Mouse (Mus musculus) heart, embryonic 11.5 days (tissue): ENCODE results near the gene Nes. TPM values are rescaled to one million over a fixed set of nuclear protein-coding genes. Genes with fewer than 3 reads are reported as not detected.

ENCODE experiments used
- ATAC-seq: fragments of 200-750 bp; cut with Nextera tagmentation; replicated peaks from 2 replicates; pipeline ENCODE4 v1.8.0; 2017; ENCODE audit warnings: moderate library complexity; ENCODE audit not compliant: insufficient number of reproducible peaks, low FRiP score, low TSS enrichment
- H3K27ac ChIP-seq: fragments of 300-500 bp; sonication (generic); 2 replicates; pipeline ENCODE4 v1.5.1; 2014; ENCODE audit warnings: mild to moderate bottlenecking, low read depth, low read length
- H3K27me3 ChIP-seq: fragments of 300-500 bp; sonication (generic); 2 replicates; pipeline ENCODE4 v1.6.1; 2014; ENCODE audit warnings: mild to moderate bottlenecking, low read length, mixed read lengths; ENCODE audit not compliant: control insufficient read depth, insufficient read depth
- H3K36me3 ChIP-seq: fragments of 300-500 bp; sonication (generic); 2 replicates; pipeline ENCODE4 v1.6.1; 2014; ENCODE audit warnings: mild to moderate bottlenecking, low read length, moderate library complexity, mixed read lengths; ENCODE audit not compliant: control insufficient read depth, insufficient read depth
- H3K4me1 ChIP-seq: fragments of 300-500 bp; sonication (generic); 2 replicates; pipeline ENCODE4 v1.6.1; 2014; ENCODE audit warnings: low read length; ENCODE audit not compliant: control insufficient read depth, insufficient read depth
- H3K4me2 ChIP-seq: fragments of 300-500 bp; sonication (generic); 2 replicates; pipeline ENCODE4 v1.6.1; 2014; ENCODE audit warnings: mild to moderate bottlenecking, moderate library complexity
- H3K4me3 ChIP-seq: fragments of 300-500 bp; sonication (generic); 2 replicates; pipeline ENCODE4 v1.5.1; 2014; ENCODE audit warnings: low read depth, low read length
- H3K9ac ChIP-seq: fragments of 300-500 bp; sonication (generic); 2 replicates; pipeline ENCODE4 v1.6.1; 2014; ENCODE audit warnings: mild to moderate bottlenecking, low read depth, low read length, moderate library complexity
- H3K9me3 ChIP-seq: fragments of 300-500 bp; sonication (generic); replicated peaks from 2 replicates; pipeline ENCODE4 v1.6.1; 2016; ENCODE audit warnings: low read length; ENCODE audit not compliant: control insufficient read depth
- WGBS: fragments of 180-500 bp; shearing (Covaris S2); extraction: QIAGEN DNeasy Blood & Tissue Kit; methylation state at CpG from one replicate; pipeline ENCODE4 v1.1.7; 2014; ENCODE audit not compliant: insufficient replicate concordance; 5-methylcytosine and 5-hydroxymethylcytosine counted together
- polyA plus RNA-seq: library from polyadenylated mRNA; unstranded; fragments of >200 nt; fragmentation: Nextera tagmentation; extraction: Ambion mirVana; gene quantifications from 2 replicates; pipeline ENCODE4 v1.2.1, GENCODE M21; 2014

Nes gene
- polyA plus RNA-seq, 1 experiment from 2014 or later = 15.1 TPM

GRCm38 (mm10) chr3:87973593-87974380 lies 2.9 kb downstream of the Nes start:
- H3K9me3 ChIP-seq = no peaks in the 10 kb centered on the region

GRCm38 (mm10) chr3:87974381-87974987 lies 3.6 kb downstream of the Nes start:
- peaks cover 6% of the 10 kb centered on the region; the same call in 1 of the 2 replicates for H3K36me3 ChIP-seq
- 22% methylated on average over 12 of the region's 12 CpGs for WGBS
- H3K4me3 ChIP-seq = peak overlapping the region; percentile 67
- peaks cover 19% of the 10 kb centered on the region for H3K27me3 ChIP-seq
- no peaks in the 10 kb centered on the region for H3K9me3 ChIP-seq
- H3K9ac ChIP-seq = peak overlapping the region; percentile 58
- H3K4me2 ChIP-seq = peak overlapping the region; percentile 95
- ATAC-seq = no peak
- no peak overlapping the region for H3K27ac ChIP-seq
- peaks cover 39% of the 10 kb centered on the region for H3K4me1 ChIP-seq

More at GRCm38 (mm10) chr3:87973593-87974380, 2.9 kb downstream of the Nes start:
- H3K4me3 ChIP-seq = peak overlapping the region; percentile 67
- 0 out of 2 replicates have a peak overlapping the region, but pooled peaks have one; percentile 16 for H3K27ac ChIP-seq
- peak overlapping the region; percentile 58 for H3K9ac ChIP-seq
- peaks cover 6% of the 10 kb centered on the region; the same call in 1 of the 2 replicates for H3K36me3 ChIP-seq
- peak overlapping the region; percentile 95 for H3K4me2 ChIP-seq
- 31% methylated on average over 14 of the region's 14 CpGs for WGBS
- no peak for ATAC-seq
- H3K27me3 ChIP-seq = peaks cover 19% of the 10 kb centered on the region
- peaks cover 39% of the 10 kb centered on the region for H3K4me1 ChIP-seq

GRCm38 (mm10) chr3:87979493-87979892 lies 8.6 kb downstream of the Nes start:
- no peak for ATAC-seq
- no peaks in the 10 kb centered on the region for H3K9me3 ChIP-seq
- WGBS = 75% methylated on average over 5 of the region's 5 CpGs
- no peak overlapping the region for H3K4me3 ChIP-seq
- no peaks in the 10 kb centered on the region for H3K27me3 ChIP-seq
- peaks cover 47% of the 10 kb centered on the region for H3K4me1 ChIP-seq
- H3K9ac ChIP-seq = no peak overlapping the region
- H3K4me2 ChIP-seq = no peak overlapping the region
- H3K36me3 ChIP-seq = peaks cover 6% of the 10 kb centered on the region; the same call in 1 of the 2 replicates
- H3K27ac ChIP-seq = no peak overlapping the region

DNA sequence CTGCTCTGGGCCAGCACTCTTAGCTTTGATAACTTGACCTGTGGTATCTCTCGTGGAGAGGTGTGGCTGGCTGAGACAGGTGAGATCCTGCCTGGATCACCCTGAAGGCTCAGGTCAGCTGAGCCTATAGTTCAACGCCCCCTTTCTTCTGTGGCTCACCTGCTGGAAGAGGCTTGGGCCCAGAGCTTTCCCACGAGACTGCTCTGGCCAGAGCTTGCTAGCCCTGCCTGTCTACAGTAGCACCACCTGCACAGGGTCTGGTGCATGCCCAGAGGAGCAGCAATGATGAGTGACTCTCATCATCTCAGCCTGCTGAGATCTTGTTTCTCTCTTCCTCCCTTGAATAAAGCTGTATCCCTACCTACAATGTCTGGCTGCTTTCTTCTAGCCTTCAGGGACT lies 9.2 kb downstream of the Nes start:
- Histone ChIP-seq H3K27ac (no peak overlapping the region), H3K9ac (no peak overlapping the region), H3K4me1 (peaks cover 47% of the 10 kb centered on the region), H3K36me3 (peaks cover 6% of the 10 kb centered on the region; the same call in 1 of the 2 replicates), H3K4me3 (no peak overlapping the region), H3K4me2 (no peak overlapping the region), H3K9me3 (no peaks in the 10 kb centered on the region), H3K27me3 (no peaks in the 10 kb centered on the region)
- no peak for ATAC-seq
- WGBS = 44% methylated on average over 3 of the region's 3 CpGs

DNA sequence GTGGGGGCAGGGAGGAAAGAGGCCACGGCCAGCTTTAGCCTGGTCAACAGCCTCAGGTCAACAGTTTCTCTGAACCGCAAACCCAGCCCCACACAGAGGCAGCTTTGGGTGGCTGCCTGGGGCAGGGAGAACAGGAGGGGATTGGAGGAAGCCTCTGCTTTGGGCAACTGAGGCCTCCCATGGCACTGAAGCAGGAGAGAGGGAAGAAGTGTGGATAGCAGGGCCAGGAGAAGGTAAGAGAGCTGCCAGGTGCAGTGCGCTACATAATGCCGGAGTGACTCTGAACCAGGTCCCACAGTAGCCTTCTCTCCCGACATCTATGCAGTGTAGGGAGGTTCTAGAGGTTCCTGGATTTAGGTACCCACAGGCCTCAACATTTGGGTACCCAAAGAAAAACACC lies 9.8 kb downstream of the Nes start:
- no peak overlapping the region for H3K4me2 ChIP-seq
- H3K27me3 ChIP-seq = no peaks in the 10 kb centered on the region
- no peak for ATAC-seq
- peaks cover under 1% of the 10 kb centered on the region; the same call in 1 of the 2 replicates for H3K36me3 ChIP-seq
- H3K27ac ChIP-seq = no peak overlapping the region
- H3K9ac ChIP-seq = no peak overlapping the region; the same call in 1 of the 2 replicates
- H3K4me1 ChIP-seq = peaks cover 54% of the 10 kb centered on the region
- no peaks in the 10 kb centered on the region for H3K9me3 ChIP-seq
- H3K4me3 ChIP-seq = no peak overlapping the region
- WGBS = 57% methylated on average over 5 of the region's 5 CpGs

DNA sequence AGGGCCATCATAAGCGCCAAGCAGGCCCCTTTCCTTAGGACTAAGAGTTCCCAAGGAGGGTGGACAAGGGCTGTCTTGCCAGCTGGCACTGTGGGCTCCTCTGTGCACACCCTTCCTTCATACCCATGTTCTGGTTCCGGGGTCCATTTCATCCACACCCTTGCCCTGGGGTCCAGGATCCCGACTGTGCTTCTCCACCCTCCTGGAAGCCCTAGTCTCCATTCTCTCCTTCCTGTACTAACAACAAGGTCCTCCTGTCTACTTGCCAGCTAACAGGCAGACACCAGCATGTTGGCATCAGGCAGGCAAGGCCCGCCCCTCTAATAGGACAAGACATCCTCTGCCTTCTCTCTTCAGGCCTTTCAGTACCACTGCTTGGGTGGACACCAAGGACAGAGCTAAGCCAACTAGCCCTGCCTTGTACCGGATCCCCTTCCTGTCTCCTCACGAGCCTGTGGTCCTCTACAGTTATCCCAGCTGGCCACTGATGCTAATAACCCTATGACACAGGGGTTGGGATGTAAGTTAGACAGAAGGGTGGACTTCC lies 10.4 kb downstream of the Nes start:
- Histone ChIP-seq H3K9me3 (no peaks in the 10 kb centered on the region), H3K4me1 (peaks cover 59% of the 10 kb centered on the region), H3K9ac (peak overlapping the region; percentile 70; the same call in 1 of the 2 replicates), H3K4me3 (no peak overlapping the region), H3K36me3 (no peaks in the 10 kb centered on the region), H3K27ac (peak overlapping the region; percentile 97; the same call in 1 of the 2 replicates), H3K27me3 (no peaks in the 10 kb centered on the region), H3K4me2 (no peak overlapping the region)
- WGBS = 76% methylated on average over 6 of the region's 6 CpGs
- ATAC-seq = no peak

- Histone ChIP-seq H3K4me1 (peaks cover 65% of the 10 kb centered on the region), H3K27ac (peak overlapping the region; percentile 97), H3K9me3 (no peaks in the 10 kb centered on the region), H3K27me3 (no peaks in the 10 kb centered on the region), H3K9ac (peak overlapping the region; percentile 70), H3K4me2 (peak overlapping the region; percentile 56), H3K4me3 (no peak overlapping the region), H3K36me3 (no peaks in the 10 kb centered on the region)
- peak; percentile 11; the same call in 1 of the 2 replicates for ATAC-seq
- 22% methylated on average over 11 of the region's 12 CpGs for WGBS
These were observed 11.3 kb downstream of the Nes start for GRCm38 (mm10) chr3:87981894-87982835.
